Mouse (Mus musculus) erythroblast, embryonic 14.5 days (primary cell): ENCODE measurements at regions not wholly inside any gene's neighbourhood (a gene's known extent, or its start where the extent isn't known, plus 50 kb on each side); places are given as distances from the start of the nearest gene placed in this dataset.

Experiments
- H3K27me3 ChIP-seq: 2 replicates; pipeline ENCODE4 v1.6.1; 2012; ENCODE audit warnings: inconsistent platforms; ENCODE audit not compliant: control insufficient read depth
- H3K36me3 ChIP-seq: 2 replicates; pipeline ENCODE4 v1.6.1; 2012; ENCODE audit warnings: mild to moderate bottlenecking, inconsistent platforms; ENCODE audit not compliant: control insufficient read depth
- H3K4me1 ChIP-seq: 2 replicates; pipeline ENCODE4 v1.6.1; 2012; ENCODE audit warnings: inconsistent platforms; ENCODE audit not compliant: control insufficient read depth
- H3K4me3 ChIP-seq: replicated peaks from 2 replicates; pipeline ENCODE3; 2012; ENCODE audit warnings: moderate library complexity, mild to moderate bottlenecking, inconsistent platforms
- H3K9me3 ChIP-seq: 2 replicates; pipeline ENCODE4 v1.6.1; 2012; ENCODE audit warnings: low read length, inconsistent platforms, mixed read lengths; ENCODE audit not compliant: control insufficient read depth
- GATA1 ChIP-seq: IDR thresholded peaks from 2 replicates; pipeline ENCODE4 v1.6.1; 2012; ENCODE audit warnings: low read length, inconsistent platforms, mixed read lengths
- TAL1 ChIP-seq: IDR thresholded peaks from 3 replicates; pipeline ENCODE4 v1.6.1; 2012; ENCODE audit warnings: low read length, inconsistent platforms, mixed read lengths

DNA sequence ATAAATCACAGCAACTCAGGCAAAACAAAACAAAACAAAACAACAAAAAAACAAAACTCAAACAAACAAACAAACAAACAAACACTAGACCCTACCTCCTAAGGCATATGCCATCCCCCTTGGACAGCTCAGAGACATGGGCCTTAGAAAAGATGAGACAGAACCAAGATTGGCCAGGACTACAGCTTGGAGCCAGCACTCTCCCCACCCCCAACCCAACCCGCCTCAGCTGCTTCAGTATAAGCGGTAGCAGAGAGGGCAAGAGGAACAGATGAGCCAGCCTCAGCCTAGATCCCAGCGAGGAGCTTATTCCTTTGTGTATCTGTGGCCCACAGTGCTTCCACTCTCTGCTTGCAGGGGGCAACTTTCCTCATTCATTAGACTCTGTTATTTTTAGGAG, 105.2 kb upstream of the Ywhaq start:
- Histone ChIP-seq H3K4me1 (no peaks in the 10 kb centered on the region), H3K27me3 (no peaks in the 10 kb centered on the region), H3K36me3 (no peaks in the 10 kb centered on the region), H3K9me3 (peaks cover 2% of the 10 kb centered on the region; the same call in 1 of the 2 replicates), H3K4me3 (no peak overlapping the region)
- TF ChIP-seq GATA1 (no peak), TAL1 (no peak)

DNA sequence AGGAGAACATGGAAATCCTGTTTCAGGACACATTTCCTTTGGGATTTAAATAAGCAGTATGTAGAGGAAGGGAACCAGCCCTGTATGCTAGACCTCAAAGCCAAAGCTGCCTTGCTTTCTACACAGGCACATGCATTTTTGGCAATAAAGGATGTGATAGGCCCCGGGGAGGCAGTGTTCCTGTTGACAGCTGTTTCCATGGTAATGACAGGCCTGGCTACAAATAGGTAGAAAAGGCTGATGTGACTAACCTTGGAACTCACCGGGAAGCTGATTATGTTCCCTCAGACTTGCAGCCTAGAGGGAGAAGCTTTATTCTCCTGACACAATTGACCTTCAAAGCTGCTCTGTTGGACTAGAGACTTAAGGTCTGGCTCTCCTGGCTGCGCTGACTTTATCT, 101.6 kb upstream of the Ywhaq start:
- TF ChIP-seq TAL1: no peak
- TF ChIP-seq GATA1: no peak
- H3K9me3 ChIP-seq: peaks cover 22% of the 10 kb centered on the region
- no peaks in the 10 kb centered on the region for H3K27me3 ChIP-seq
- H3K4me1 ChIP-seq: no peaks in the 10 kb centered on the region
- no peaks in the 10 kb centered on the region for H3K36me3 ChIP-seq
- H3K4me3 ChIP-seq: no peak overlapping the region

DNA sequence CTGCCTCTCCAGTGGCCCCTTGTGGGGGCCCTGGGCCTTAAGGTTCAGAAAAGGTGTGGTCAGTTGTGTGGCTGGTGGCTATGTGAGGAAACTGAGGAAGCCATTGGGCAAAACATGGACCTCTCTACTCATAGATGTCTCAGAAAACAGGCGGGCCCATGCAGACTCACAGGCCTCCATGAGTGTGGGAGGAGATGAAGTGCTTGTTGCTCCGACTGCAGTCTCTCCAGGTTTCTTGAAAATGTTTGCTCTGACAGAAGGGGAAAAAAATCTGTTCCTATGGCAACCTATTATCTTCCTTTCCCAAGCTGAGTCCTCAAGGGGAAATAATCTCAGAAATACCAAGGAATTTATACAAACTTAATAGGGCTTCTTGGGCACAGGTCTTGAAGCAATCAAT, 95.3 kb upstream of the Ywhaq start:
- Histone ChIP-seq H3K4me1 (no peaks in the 10 kb centered on the region), H3K9me3 (peaks cover 26% of the 10 kb centered on the region), H3K36me3 (no peaks in the 10 kb centered on the region), H3K4me3 (no peak overlapping the region), H3K27me3 (no peaks in the 10 kb centered on the region)
- TF ChIP-seq GATA1: no peak
- TF ChIP-seq TAL1: no peak

DNA sequence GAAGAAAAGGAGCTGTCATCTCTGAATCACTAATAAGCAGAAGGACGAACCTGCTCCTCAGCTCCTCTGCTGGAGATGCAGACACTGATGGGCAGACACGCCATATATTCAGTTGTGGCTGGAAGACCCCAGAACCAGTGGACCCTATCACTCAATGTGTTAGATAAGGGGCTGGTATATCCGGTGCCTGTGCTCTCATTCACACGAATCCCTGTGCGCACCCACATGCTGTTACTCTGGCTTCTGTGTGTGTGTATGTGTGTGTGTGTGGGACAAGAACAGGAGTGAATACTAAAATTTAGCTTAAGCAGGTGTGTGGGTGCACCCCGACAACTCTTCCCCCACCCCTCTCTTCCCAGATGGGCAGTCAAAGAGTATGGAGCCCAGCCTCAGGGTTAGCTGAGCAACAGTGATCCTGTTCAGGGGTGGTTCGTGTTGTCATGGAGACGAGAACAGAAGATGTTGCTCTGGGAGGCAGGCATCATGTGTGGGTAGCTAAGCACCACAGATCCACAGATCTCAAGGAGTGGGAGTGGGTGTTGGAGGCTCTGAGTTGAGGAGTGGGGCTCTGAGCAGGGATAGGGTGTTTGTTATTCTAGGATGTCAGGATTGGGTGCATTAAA, 93.7 kb upstream of the Ywhaq start:
- Histone ChIP-seq H3K4me1 (no peaks in the 10 kb centered on the region), H3K36me3 (no peaks in the 10 kb centered on the region), H3K9me3 (peaks cover 12% of the 10 kb centered on the region), H3K27me3 (no peaks in the 10 kb centered on the region), H3K4me3 (no peak overlapping the region)
- TF ChIP-seq GATA1: no peak
- TF ChIP-seq TAL1: no peak

DNA sequence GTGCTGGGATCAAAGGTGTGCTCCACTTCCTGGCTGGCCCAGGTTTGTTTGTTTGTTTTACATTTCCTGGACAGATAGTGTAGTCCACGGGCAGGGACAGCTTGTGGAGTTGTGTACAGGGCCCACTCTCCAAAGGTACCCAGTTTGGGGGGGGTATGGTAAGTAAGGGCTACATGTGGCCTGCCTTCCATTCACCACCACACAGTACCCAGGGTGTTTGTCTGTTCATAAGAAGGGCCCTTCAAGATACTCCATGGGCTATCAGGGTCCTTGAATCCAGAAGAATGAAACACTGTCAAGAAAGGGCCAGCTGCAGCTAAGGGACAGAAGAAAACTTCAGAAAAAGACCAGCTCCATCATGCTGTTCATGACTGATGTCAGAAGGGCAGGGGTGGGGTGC, 89.6 kb upstream of the Ywhaq start:
- H3K4me1 ChIP-seq: no peaks in the 10 kb centered on the region
- H3K9me3 ChIP-seq: peaks cover 2% of the 10 kb centered on the region; the same call in 1 of the 2 replicates
- no peaks in the 10 kb centered on the region for H3K27me3 ChIP-seq
- H3K36me3 ChIP-seq: no peaks in the 10 kb centered on the region
- TF ChIP-seq GATA1 (no peak), TAL1 (no peak)
- no peak overlapping the region for H3K4me3 ChIP-seq

DNA sequence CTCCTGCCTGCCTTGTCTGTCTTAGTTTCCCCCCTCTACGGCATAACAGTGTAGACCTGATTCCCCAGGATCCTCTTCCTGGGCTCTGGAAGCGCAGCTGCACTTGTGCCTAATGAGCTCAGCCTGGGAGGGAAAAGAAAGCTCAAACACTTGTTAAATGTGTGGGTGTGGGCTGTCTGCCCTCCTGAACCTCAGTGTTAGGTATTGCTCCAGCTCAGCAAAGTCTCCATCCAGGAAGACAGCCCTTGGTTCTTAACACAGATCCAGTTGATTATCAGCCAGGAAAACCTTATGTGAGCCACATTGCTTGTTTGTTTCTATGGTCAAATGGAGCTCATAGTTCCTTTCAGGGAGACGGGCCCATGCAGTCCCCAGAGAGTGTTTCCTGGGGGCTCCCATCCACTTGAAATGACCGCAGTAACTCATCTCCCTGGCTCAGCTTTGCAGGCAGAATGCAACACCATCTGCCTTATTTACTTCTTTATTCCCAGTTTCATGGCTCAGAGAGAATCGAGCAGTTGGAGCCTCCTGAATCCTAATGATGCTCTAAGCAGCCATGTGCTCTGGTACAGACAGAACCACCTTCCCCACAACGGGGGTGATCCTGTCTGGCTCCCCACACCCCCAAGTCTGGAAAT, 88.4 kb upstream of the Ywhaq start:
- TF ChIP-seq TAL1 (no peak), GATA1 (no peak)
- peaks cover 2% of the 10 kb centered on the region; the same call in 1 of the 2 replicates for H3K9me3 ChIP-seq
- H3K27me3 ChIP-seq: no peaks in the 10 kb centered on the region
- no peaks in the 10 kb centered on the region for H3K4me1 ChIP-seq
- H3K36me3 ChIP-seq: no peaks in the 10 kb centered on the region
- no peak overlapping the region for H3K4me3 ChIP-seq

DNA sequence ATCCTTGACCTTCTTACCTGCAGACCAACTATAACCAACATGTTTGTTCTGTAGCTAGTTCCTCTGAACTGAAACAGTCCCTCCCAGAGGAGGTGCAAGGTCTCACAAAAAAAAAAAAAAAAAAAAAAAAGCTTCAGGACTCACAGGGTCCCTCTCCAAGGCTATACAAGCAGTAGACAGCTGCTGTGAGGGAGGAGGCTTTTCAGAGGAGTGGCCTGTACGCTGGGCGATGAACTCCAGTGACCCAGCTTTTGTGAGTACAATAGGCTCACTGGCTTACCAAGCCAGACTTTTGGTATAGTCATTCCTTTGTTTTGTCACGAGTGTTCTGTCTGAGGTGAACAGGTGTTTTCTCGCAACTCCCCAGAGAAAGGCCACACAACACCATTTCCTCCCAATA, 85.8 kb upstream of the Ywhaq start:
- Histone ChIP-seq H3K9me3 (peaks cover 2% of the 10 kb centered on the region; the same call in 1 of the 2 replicates), H3K27me3 (no peaks in the 10 kb centered on the region), H3K4me1 (no peaks in the 10 kb centered on the region), H3K36me3 (no peaks in the 10 kb centered on the region), H3K4me3 (no peak overlapping the region)
- TF ChIP-seq TAL1: no peak
- no peak for TF ChIP-seq GATA1

DNA sequence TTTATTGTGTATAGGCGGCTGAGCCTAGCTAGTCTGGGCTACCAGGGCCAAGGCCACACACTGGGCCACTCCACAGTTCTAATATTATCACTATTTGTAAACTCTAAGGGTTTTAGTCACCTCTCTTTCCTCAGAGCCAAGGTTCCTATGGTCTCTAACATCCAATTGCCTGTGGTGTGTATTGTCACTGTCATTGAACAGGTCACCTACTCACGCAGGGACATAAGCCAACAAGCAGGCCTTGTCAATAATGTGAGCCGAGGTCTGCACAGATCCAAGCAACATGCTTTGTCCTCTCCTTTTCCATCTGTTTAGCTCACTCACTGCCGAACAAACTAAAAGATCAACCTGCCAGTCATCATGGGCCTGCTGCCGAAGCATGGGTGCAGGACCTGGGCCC, 79.5 kb upstream of the Ywhaq start:
- peaks cover 3% of the 10 kb centered on the region for H3K9me3 ChIP-seq
- TF ChIP-seq TAL1 (no peak), GATA1 (no peak)

DNA sequence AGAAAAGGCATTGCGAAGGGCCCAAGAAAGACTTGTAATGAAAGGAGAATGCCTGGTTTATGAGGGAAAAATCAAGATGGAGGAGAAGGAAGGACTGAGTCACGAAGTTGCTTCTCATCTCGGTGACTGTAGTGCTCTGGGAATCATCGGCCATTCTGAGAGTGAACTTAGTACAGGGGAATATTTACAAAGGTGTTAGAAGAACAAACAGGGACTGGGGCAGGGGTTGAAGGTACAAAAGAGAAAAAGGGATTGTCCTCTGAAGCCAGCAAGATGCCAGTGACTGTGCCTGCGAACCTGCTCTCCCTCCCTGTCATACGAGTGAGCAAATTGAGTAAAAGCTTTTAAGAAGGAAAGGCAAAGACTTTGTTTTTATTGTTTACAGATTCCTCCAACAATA, 78.1 kb upstream of the Ywhaq start:
- Histone ChIP-seq H3K27me3 (no peaks in the 10 kb centered on the region), H3K4me1 (no peaks in the 10 kb centered on the region), H3K36me3 (no peaks in the 10 kb centered on the region), H3K4me3 (no peak overlapping the region), H3K9me3 (peaks cover 3% of the 10 kb centered on the region)
- no peak for TF ChIP-seq GATA1
- TF ChIP-seq TAL1: no peak

More for the DNA sequence above, 79.5 kb upstream of the Ywhaq start:
- Histone ChIP-seq H3K27me3 (no peaks in the 10 kb centered on the region), H3K4me3 (no peak overlapping the region), H3K4me1 (no peaks in the 10 kb centered on the region), H3K36me3 (no peaks in the 10 kb centered on the region)

DNA sequence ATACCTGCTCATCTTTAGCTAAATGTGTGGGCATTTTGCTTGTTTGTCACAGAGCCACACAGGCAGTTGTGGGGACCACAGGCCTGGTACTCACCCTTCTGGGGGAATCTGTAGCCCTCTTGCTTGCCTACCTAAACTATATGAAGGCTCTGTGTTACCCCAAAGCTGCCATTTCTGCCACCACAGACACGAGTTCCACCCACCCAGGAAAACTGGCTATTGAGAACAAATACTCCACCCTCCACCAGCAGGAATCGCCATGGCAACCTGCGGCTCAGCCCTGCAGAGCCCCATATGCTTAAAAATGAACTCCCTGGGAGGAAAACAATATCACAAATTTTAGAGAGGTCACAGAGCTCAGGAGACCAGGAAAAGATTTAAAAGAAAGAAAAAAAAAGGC, 76.0 kb upstream of the Ywhaq start:
- Histone ChIP-seq H3K9me3 (peaks cover 3% of the 10 kb centered on the region), H3K36me3 (no peaks in the 10 kb centered on the region), H3K4me3 (no peak overlapping the region), H3K4me1 (no peaks in the 10 kb centered on the region), H3K27me3 (no peaks in the 10 kb centered on the region)
- no peak for TF ChIP-seq GATA1
- no peak for TF ChIP-seq TAL1
